Mouse (Mus musculus) liver, embryonic 14.5 days (tissue): ENCODE measurements at regions not wholly inside any gene's neighbourhood (a gene's known extent, or its start where the extent isn't known, plus 50 kb on each side); places are given as distances from the start of the nearest gene placed in this dataset.

ENCODE experiments used
- ATAC-seq: fragments of 200-750 bp; cut with Nextera tagmentation; 2 replicates; pipeline ENCODE4 v1.8.0; 2017; ENCODE audit warnings: moderate number of reproducible peaks, mild to moderate bottlenecking, moderate library complexity; ENCODE audit not compliant: insufficient read depth
- DNase-seq, 3 experiments: peaks; one replicate each; pipeline ENCODE4 v3.0.0-alpha.2; 2012 to 2013; ENCODE audit warnings: low read depth in 3 of 3, low spot score in 3 of 3
- H3K27ac ChIP-seq: fragments of 300-500 bp; sonication (generic); 2 replicates; pipeline ENCODE4 v1.5.1; 2014; ENCODE audit warnings: moderate library complexity, mild to moderate bottlenecking, control low read depth, inconsistent platforms
- H3K27me3 ChIP-seq: fragments of 300-500 bp; sonication (generic); 2 replicates; pipeline ENCODE4 v1.6.1; 2014; ENCODE audit warnings: mild to moderate bottlenecking, low read length, moderate library complexity; ENCODE audit not compliant: control insufficient read depth, insufficient read depth
- H3K36me3 ChIP-seq: fragments of 300-500 bp; sonication (generic); replicated peaks from 2 replicates; pipeline ENCODE4 v1.6.1; 2014; ENCODE audit warnings: low read depth; ENCODE audit not compliant: control insufficient read depth, insufficient read depth
- H3K4me1 ChIP-seq, 2 experiments: fragments of 200-500 bp in 1 of 2; fragments of 300-500 bp in 1 of 2; sonication (generic) in 1 of 2; replicated peaks; 2 replicates each; pipeline ENCODE4 v1.6.1; 2012 to 2014; ENCODE audit warnings: antibody characterized with exemption in 1 of 2, inconsistent platforms in 1 of 2, low read length in 1 of 2; ENCODE audit not compliant: control insufficient read depth in 2 of 2, insufficient read depth in 2 of 2
- H3K4me2 ChIP-seq: fragments of 300-500 bp; sonication (generic); 2 replicates; pipeline ENCODE4 v1.6.1; 2014; ENCODE audit warnings: low read depth, mild to moderate bottlenecking, control low read depth, moderate library complexity
- H3K4me3 ChIP-seq, 2 experiments: fragments of 200-500 bp in 1 of 2; fragments of 300-500 bp in 1 of 2; sonication (generic) in 1 of 2; 2 replicates each; pipeline ENCODE4 v1.5.1; 2012 to 2014; ENCODE audit warnings: low read depth in 2 of 2, low read length in 2 of 2, mild to moderate bottlenecking in 2 of 2, control low read depth in 1 of 2, inconsistent platforms in 1 of 2, moderate library complexity in 1 of 2; ENCODE audit not compliant: insufficient read depth in 1 of 2
- H3K9ac ChIP-seq: fragments of 300-500 bp; sonication (generic); replicated peaks from 2 replicates; pipeline ENCODE4 v1.6.1; 2014; ENCODE audit warnings: mild to moderate bottlenecking, control low read depth, moderate library complexity
- H3K9me3 ChIP-seq: fragments of 300-500 bp; sonication (generic); 2 replicates; pipeline ENCODE4 v1.6.1; 2016; ENCODE audit warnings: low read length, mixed read lengths; ENCODE audit not compliant: control insufficient read depth
- CTCF ChIP-seq: IDR thresholded peaks from 2 replicates; pipeline ENCODE4 v1.5.1; 2016; ENCODE audit warnings: antibody characterized with exemption, low read depth, control low read depth
- EP300 ChIP-seq: IDR thresholded peaks from 2 replicates; pipeline ENCODE4 v1.6.1; 2016; ENCODE audit warnings: antibody characterized with exemption, low read depth
- WGBS: fragments of 180-500 bp; shearing (Covaris S2); extraction: QIAGEN DNeasy Blood & Tissue Kit; methylation state at CpG from one replicate; pipeline ENCODE4 v1.1.7; 2014; ENCODE audit not compliant: insufficient replicate concordance; 5-methylcytosine and 5-hydroxymethylcytosine counted together

DNA sequence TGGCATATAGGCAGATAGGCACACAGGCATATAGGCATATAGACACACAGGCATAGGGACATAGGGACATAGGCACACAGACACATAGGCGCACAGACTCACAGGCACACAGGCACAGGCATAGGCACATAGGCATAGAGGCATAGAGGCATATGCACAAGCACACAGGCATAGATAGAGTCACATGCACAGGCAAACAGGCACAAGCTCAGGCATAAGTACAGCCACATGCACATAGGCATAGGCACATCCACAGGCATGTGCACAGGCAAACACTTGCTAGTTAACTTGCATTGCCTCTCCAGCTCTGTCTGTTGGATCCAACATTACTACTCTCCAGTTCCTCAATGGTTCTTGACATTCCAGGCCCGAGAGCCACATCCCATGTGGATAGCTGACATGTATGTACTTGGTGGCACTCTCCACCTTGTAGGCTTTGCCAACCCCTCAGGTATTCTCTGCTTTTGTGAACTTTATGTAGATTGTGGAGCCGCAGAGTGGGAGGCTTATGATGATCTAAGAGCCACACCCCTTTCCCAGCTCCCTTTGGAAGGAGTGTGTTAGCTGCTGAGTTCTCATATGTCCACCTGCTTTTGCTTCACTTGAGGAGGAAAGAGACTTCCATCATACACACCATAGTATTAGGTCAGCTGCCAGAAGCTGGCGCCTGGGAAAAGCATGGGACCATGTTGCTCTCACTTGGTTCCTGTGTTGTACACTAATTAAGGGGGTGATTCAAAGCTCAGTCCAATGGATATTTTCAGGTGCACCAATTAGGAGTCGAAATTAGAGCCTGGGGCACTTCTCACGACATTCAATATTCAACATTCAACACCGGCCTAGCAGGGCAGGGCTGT lies 192.7 kb upstream of the Hhip start:
- no peaks in the 10 kb centered on the region for H3K4me1 ChIP-seq
- TF ChIP-seq CTCF: no peak
- no peak for TF ChIP-seq EP300
- DNase-seq (no peak), ATAC-seq (no peak)
- no peaks in the 10 kb centered on the region for H3K27me3 ChIP-seq
- H3K4me3 ChIP-seq: no peak overlapping the region
- no peak overlapping the region for H3K9ac ChIP-seq
- no peak overlapping the region for H3K27ac ChIP-seq
- WGBS: 63% methylated on average over 7 of the region's 7 CpGs
- H3K36me3 ChIP-seq: no peaks in the 10 kb centered on the region
- H3K9me3 ChIP-seq: no peaks in the 10 kb centered on the region
- no peak overlapping the region for H3K4me2 ChIP-seq

DNA sequence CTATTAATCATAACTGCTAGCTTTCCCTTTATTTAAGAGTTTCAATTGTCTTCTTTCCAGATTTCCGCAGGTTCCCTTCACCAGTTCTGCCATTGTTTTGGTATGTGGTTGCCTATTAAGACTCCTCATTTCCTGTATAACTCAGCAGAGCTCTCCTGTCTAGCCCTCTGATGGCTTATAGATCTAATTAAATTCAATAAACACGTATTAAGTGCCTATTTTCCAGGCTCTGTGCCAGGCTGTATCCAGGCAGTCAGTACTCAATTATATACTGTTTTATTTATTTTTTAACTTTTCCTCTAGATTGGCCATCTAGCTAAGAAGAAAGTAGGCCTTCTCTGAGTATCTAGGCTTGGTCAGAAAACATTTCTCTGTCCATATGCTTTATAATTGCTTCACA lies 192.0 kb upstream of the Hhip start:
- H3K27ac ChIP-seq: no peak overlapping the region
- WGBS: 57% methylated on average over 2 of the region's 2 CpGs
- H3K4me1 ChIP-seq: no peaks in the 10 kb centered on the region
- H3K27me3 ChIP-seq: no peaks in the 10 kb centered on the region
- H3K9ac ChIP-seq: no peak overlapping the region
- DNase-seq (no peak), ATAC-seq (no peak)
- H3K4me2 ChIP-seq: no peak overlapping the region
- no peaks in the 10 kb centered on the region for H3K9me3 ChIP-seq
- no peaks in the 10 kb centered on the region for H3K36me3 ChIP-seq
- H3K4me3 ChIP-seq: no peak overlapping the region
- no peak for TF ChIP-seq EP300
- no peak for TF ChIP-seq CTCF

DNA sequence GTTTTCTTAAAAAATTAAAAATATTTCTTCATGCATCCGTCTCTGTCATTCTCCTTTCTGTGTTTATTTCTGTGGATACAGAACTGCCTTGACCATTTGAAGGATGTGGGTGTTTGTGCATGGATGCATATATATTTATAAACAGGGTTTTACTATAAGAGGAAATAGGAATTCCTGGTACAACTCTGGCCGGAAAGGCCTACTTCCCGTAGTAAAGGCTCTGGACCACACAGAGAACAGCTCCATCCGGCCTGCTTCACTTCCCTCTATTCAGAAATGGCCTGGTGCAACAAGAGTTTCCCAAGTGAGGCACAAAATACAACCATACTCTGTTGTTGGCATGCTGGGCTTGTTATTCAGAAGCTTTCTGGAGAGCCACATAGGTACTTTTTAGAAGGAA lies 182.1 kb upstream of the Hhip start:
- Histone ChIP-seq H3K9me3 (no peaks in the 10 kb centered on the region), H3K9ac (no peak overlapping the region), H3K4me1 (no peaks in the 10 kb centered on the region), H3K27ac (no peak overlapping the region), H3K4me3 (no peak overlapping the region), H3K36me3 (no peaks in the 10 kb centered on the region), H3K27me3 (no peaks in the 10 kb centered on the region), H3K4me2 (no peak overlapping the region)
- WGBS: 48% methylated on average over 4 of the region's 4 CpGs
- DNase-seq (no peak), ATAC-seq (no peak)
- TF ChIP-seq CTCF: no peak
- no peak for TF ChIP-seq EP300

GRCm38 (mm10) chr8:80210361-80210760 lies 152.6 kb upstream of the Hhip start:
- WGBS: 35% methylated on average over 1 of the region's 1 CpGs
- TF ChIP-seq CTCF: no peak
- TF ChIP-seq EP300: no peak
- Histone ChIP-seq H3K9me3 (no peaks in the 10 kb centered on the region), H3K36me3 (no peaks in the 10 kb centered on the region), H3K4me2 (no peak overlapping the region), H3K27me3 (no peaks in the 10 kb centered on the region), H3K27ac (no peak overlapping the region), H3K4me3 (no peak overlapping the region), H3K9ac (no peak overlapping the region), H3K4me1 (no peaks in the 10 kb centered on the region)
- DNase-seq: no peak
- ATAC-seq: no peak

DNA sequence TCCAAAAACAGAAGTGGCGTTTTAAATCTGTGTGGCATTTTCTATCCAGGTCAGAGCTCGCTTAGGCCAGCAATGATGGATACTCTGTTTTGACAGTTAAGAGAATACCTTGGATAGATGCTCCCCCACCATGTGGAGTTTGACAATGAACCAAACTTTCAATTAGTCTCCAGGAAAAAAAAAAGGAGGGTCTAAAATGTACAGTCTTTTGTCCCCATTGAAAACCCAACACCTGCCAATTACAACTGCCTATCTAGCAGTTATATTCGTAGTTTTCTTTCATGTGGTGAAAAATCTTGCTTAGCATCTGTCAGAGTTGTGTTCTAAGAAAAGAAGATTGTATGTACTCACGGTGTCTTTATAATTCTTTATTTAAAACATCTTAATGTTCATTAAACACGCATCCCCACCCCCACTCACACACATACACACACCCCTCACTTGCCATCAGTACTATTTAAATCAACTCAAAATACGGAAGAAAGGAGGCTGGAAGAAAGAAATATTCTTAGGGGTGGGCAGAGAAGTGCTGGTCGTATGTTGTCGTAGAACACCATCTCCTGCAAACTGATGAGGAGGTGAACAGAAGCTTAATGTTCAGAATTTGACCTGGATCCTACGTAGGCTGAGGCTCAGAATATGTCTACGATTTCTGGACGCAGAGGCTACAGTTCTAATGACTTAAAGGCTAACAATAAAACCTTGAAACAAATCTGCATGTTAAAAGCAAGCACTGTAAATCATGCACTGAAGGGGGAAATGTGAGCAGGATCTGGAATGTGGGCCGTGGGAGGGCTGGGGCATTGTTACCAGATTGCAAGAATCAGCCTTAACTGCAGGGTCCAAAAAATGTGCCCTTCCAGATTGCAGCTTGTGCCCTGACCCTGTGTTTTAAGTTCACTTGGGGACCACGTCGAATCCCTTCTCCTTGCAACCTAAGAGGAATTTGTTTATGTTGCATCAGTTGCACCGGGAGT lies 147.2 kb upstream of the Hhip start:
- no peak overlapping the region for H3K4me2 ChIP-seq
- H3K9me3 ChIP-seq: no peaks in the 10 kb centered on the region
- no peak overlapping the region for H3K9ac ChIP-seq
- 59% methylated on average over 15 of the region's 15 CpGs for WGBS
- H3K27ac ChIP-seq: no peak overlapping the region
- no peak overlapping the region for H3K4me3 ChIP-seq
- H3K36me3 ChIP-seq: no peaks in the 10 kb centered on the region
- TF ChIP-seq CTCF (no peak), EP300 (no peak)
- ATAC-seq (no peak), DNase-seq (no peak)
- 0 out of 4 replicates have a peak, but pooled peaks cover 0 to 2% of the 10 kb centered on the region in 2 experiments for H3K4me1 ChIP-seq
- H3K27me3 ChIP-seq: no peaks in the 10 kb centered on the region
